Mouse (Mus musculus): ENCODE measurements at regions not wholly inside any gene's neighbourhood (a gene's known extent, or its start where the extent isn't known, plus 50 kb on each side); places are given as distances from the start of the nearest gene placed in this dataset.

GRCm38 (mm10) chr6:49930104-49930503, 107.6 kb downstream of the Npy start:
- Histone ChIP-seq H3K4me3 (replicated peaks; ENCODE audit: low read length) (no peak overlapping the region), H3K4me1 (replicated peaks; ENCODE audit: control insufficient read depth, insufficient read depth, low read length) (no peaks in the 10 kb centered on the region), H3K9me3 (ENCODE audit: control insufficient read depth, low read length) (no peaks in the 10 kb centered on the region), H3K27ac (no peak overlapping the region), H3K4me2 (replicated peaks) (no peak overlapping the region), H3K27me3 (ENCODE audit: control insufficient read depth, insufficient read depth, low read length) (no peaks in the 10 kb centered on the region), H3K9ac (no peak overlapping the region), H3K36me3 (replicated peaks; ENCODE audit: control insufficient read depth, insufficient read depth) (no peaks in the 10 kb centered on the region)
- 38% methylated on average over 4 of the region's 4 CpGs for WGBS
- DNase-seq (ENCODE audit: low spot score) (peak; percentile 63), ATAC-seq (ENCODE audit: low FRiP score) (no peak)

GRCm38 (mm10) chr6:49943087-49943486, 120.6 kb downstream of the Npy start:
- 84% methylated on average over 9 of the region's 9 CpGs for WGBS
- no peak overlapping the region for H3K27ac ChIP-seq
- no peak overlapping the region for H3K9ac ChIP-seq
- H3K4me2 ChIP-seq (replicated peaks) = no peak overlapping the region
- no peaks in the 10 kb centered on the region for H3K36me3 ChIP-seq (replicated peaks; ENCODE audit: control insufficient read depth, insufficient read depth)
- no peak for ATAC-seq (ENCODE audit: low FRiP score)
- no peak overlapping the region for H3K4me3 ChIP-seq (replicated peaks; ENCODE audit: low read length)
- H3K9me3 ChIP-seq (ENCODE audit: control insufficient read depth, low read length) = no peaks in the 10 kb centered on the region
- DNase-seq (ENCODE audit: low spot score) = no peak
- no peaks in the 10 kb centered on the region for H3K4me1 ChIP-seq (replicated peaks; ENCODE audit: control insufficient read depth, insufficient read depth, low read length)
- no peaks in the 10 kb centered on the region for H3K27me3 ChIP-seq (ENCODE audit: control insufficient read depth, insufficient read depth, low read length)

GRCm38 (mm10) chr6:49958891-49959290, 136.4 kb downstream of the Npy start:
- Histone ChIP-seq H3K4me3 (replicated peaks; ENCODE audit: low read length) (no peak overlapping the region), H3K4me1 (replicated peaks; ENCODE audit: control insufficient read depth, insufficient read depth, low read length) (no peaks in the 10 kb centered on the region), H3K4me2 (replicated peaks) (no peak overlapping the region), H3K36me3 (replicated peaks; ENCODE audit: control insufficient read depth, insufficient read depth) (no peaks in the 10 kb centered on the region), H3K27me3 (ENCODE audit: control insufficient read depth, insufficient read depth, low read length) (no peaks in the 10 kb centered on the region), H3K9me3 (ENCODE audit: control insufficient read depth, low read length) (no peaks in the 10 kb centered on the region), H3K27ac (no peak overlapping the region), H3K9ac (no peak overlapping the region)
- ATAC-seq (ENCODE audit: low FRiP score) (no peak), DNase-seq (ENCODE audit: low spot score) (no peak)
- 94% methylated on average over 8 of the region's 8 CpGs for WGBS

- H3K9ac ChIP-seq = no peak overlapping the region
- H3K4me2 ChIP-seq (replicated peaks) = no peak overlapping the region
- no peak overlapping the region for H3K27ac ChIP-seq
- H3K4me1 ChIP-seq (replicated peaks; ENCODE audit: control insufficient read depth, insufficient read depth, low read length) = no peaks in the 10 kb centered on the region
- no peaks in the 10 kb centered on the region for H3K27me3 ChIP-seq (ENCODE audit: control insufficient read depth, insufficient read depth, low read length)
- no peaks in the 10 kb centered on the region for H3K36me3 ChIP-seq (replicated peaks; ENCODE audit: control insufficient read depth, insufficient read depth)
- no peaks in the 10 kb centered on the region for H3K9me3 ChIP-seq (ENCODE audit: control insufficient read depth, low read length)
- ATAC-seq (ENCODE audit: low FRiP score) (no peak), DNase-seq (ENCODE audit: low spot score) (no peak)
- WGBS = 91% methylated on average over 4 of the region's 4 CpGs
- H3K4me3 ChIP-seq (replicated peaks; ENCODE audit: low read length) = no peak overlapping the region
Measured at GRCm38 (mm10) chr6:49961166-49961565, 138.7 kb downstream of the Npy start.

GRCm38 (mm10) chr6:49965944-49966545, 143.5 kb downstream of the Npy start:
- no peak for ATAC-seq (ENCODE audit: low FRiP score)
- H3K27ac ChIP-seq = no peak overlapping the region
- H3K9ac ChIP-seq = no peak overlapping the region
- no peaks in the 10 kb centered on the region for H3K4me1 ChIP-seq (replicated peaks; ENCODE audit: control insufficient read depth, insufficient read depth, low read length)
- DNase-seq (ENCODE audit: low spot score) = no peak
- no peak overlapping the region for H3K4me3 ChIP-seq (replicated peaks; ENCODE audit: low read length)
- H3K36me3 ChIP-seq (replicated peaks; ENCODE audit: control insufficient read depth, insufficient read depth) = no peaks in the 10 kb centered on the region
- H3K4me2 ChIP-seq (replicated peaks) = no peak overlapping the region
- no peaks in the 10 kb centered on the region for H3K27me3 ChIP-seq (ENCODE audit: control insufficient read depth, insufficient read depth, low read length)
- WGBS = 89% methylated on average over 5 of the region's 5 CpGs
- H3K9me3 ChIP-seq (ENCODE audit: control insufficient read depth, low read length) = no peaks in the 10 kb centered on the region

GRCm38 (mm10) chr6:49966555-49966954, 143.5 kb upstream of the Mpp6 start:
- DNase-seq (ENCODE audit: low spot score) (no peak), ATAC-seq (ENCODE audit: low FRiP score) (no peak)
- no peak overlapping the region for H3K27ac ChIP-seq
- H3K4me1 ChIP-seq (replicated peaks; ENCODE audit: control insufficient read depth, insufficient read depth, low read length) = no peaks in the 10 kb centered on the region
- no peak overlapping the region for H3K4me2 ChIP-seq (replicated peaks)
- no peak overlapping the region for H3K9ac ChIP-seq
- no peaks in the 10 kb centered on the region for H3K27me3 ChIP-seq (ENCODE audit: control insufficient read depth, insufficient read depth, low read length)
- H3K9me3 ChIP-seq (ENCODE audit: control insufficient read depth, low read length) = no peaks in the 10 kb centered on the region
- no peak overlapping the region for H3K4me3 ChIP-seq (replicated peaks; ENCODE audit: low read length)
- WGBS = 93% methylated on average over 3 of the region's 3 CpGs
- H3K36me3 ChIP-seq (replicated peaks; ENCODE audit: control insufficient read depth, insufficient read depth) = no peaks in the 10 kb centered on the region

DNA sequence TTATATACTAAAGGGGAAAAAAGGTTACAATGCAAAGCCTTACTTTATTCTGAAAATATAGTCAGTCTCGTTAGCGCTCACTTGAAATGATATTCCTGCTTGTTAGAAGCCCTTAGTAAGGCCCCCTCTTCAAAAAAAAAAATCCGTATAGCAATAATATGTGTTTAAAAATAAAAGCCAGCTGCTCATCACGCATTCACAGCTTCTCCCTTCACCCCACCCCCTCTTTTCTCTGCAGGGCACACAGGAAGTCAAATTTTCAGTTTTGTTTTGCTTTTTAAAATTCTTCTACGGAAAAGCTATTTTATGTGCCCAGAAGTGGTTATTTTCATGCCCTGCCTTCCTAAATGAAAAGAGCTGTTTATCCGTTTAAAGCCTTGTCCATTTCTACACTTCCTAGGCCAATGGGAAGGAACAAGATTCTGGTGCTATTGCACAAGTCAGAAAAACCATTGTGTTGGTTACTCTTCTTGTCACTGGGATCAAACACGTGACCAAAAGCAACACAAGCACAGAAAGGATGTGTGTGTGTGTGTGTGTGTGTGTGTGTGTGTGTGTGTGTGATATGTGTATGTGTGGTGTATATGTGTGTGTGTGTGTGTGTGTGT, 136.7 kb upstream of the Mpp6 start:
- H3K9ac ChIP-seq = no peak overlapping the region
- no peak overlapping the region for H3K27ac ChIP-seq
- H3K27me3 ChIP-seq (ENCODE audit: control insufficient read depth, insufficient read depth, low read length) = no peaks in the 10 kb centered on the region
- H3K9me3 ChIP-seq (ENCODE audit: control insufficient read depth, low read length) = no peaks in the 10 kb centered on the region
- WGBS = 78% methylated on average over 7 of the region's 7 CpGs
- H3K4me2 ChIP-seq (replicated peaks) = no peak overlapping the region
- ATAC-seq (ENCODE audit: low FRiP score) (no peak), DNase-seq (ENCODE audit: low spot score) (no peak)
- H3K4me1 ChIP-seq (replicated peaks; ENCODE audit: control insufficient read depth, insufficient read depth, low read length) = 0 out of 2 replicates have a peak, but pooled peaks cover 5% of the 10 kb centered on the region
- H3K36me3 ChIP-seq (replicated peaks; ENCODE audit: control insufficient read depth, insufficient read depth) = no peaks in the 10 kb centered on the region
- H3K4me3 ChIP-seq (replicated peaks; ENCODE audit: low read length) = no peak overlapping the region

DNA sequence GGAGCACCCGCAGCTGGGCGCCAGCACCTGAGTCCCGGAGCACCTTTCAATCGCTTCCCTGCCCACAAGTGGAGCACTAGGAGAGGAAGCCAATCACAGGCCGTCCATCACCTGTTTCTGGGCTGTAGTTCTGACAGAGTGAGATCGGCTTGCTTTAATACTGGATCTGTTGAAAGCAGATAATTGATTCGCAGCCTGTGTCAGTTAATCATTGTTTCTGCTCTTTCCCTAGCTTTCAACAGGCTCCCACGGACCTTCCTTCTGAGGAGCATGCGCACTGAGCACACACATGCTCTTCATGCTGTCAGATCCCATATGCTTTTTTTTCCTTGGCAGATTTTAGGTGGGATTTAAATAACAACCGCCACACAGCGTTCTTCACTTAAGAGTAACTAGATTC, 132.3 kb upstream of the Mpp6 start:
- no peaks in the 10 kb centered on the region for H3K9me3 ChIP-seq (ENCODE audit: control insufficient read depth, low read length)
- no peaks in the 10 kb centered on the region for H3K36me3 ChIP-seq (replicated peaks; ENCODE audit: control insufficient read depth, insufficient read depth)
- no peak for ATAC-seq (ENCODE audit: low FRiP score)
- H3K4me2 ChIP-seq (replicated peaks) = peak overlapping the region; percentile 31; the same call in 1 of the 2 replicates
- H3K4me3 ChIP-seq (replicated peaks; ENCODE audit: low read length) = no peak overlapping the region
- no peaks in the 10 kb centered on the region for H3K27me3 ChIP-seq (ENCODE audit: control insufficient read depth, insufficient read depth, low read length)
- 0 out of 2 replicates have a peak overlapping the region, but pooled peaks have one; percentile 20 for H3K27ac ChIP-seq
- H3K4me1 ChIP-seq (replicated peaks; ENCODE audit: control insufficient read depth, insufficient read depth, low read length) = 0 out of 2 replicates have a peak, but pooled peaks cover 5% of the 10 kb centered on the region
- peak; percentile 63 for DNase-seq (ENCODE audit: low spot score)
- H3K9ac ChIP-seq = no peak overlapping the region
- WGBS = 58% methylated on average over 11 of the region's 11 CpGs

DNA sequence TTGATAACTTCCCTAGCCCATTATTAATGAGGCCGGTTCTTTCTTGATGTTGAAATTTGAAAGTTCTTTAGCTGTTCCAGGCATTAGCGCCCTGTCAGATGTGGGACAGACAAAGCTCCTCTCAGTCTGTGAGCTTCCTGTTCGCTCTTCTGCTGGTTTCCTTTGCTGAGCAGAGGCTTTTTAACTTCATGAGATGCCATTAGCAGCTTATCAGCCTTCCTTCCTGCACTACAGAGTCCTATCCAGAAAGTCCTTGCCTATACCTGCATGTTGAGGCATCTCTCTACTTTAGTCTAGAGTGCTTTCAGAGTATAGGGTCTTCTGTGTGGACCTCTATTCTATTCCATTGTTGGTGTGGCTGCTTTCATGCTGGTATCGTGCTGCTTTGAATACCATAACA, 126.3 kb upstream of the Mpp6 start:
- Histone ChIP-seq H3K27ac (no peak overlapping the region), H3K36me3 (replicated peaks; ENCODE audit: control insufficient read depth, insufficient read depth) (no peaks in the 10 kb centered on the region), H3K4me1 (replicated peaks; ENCODE audit: control insufficient read depth, insufficient read depth, low read length) (peaks cover 5% of the 10 kb centered on the region; the same call in 1 of the 2 replicates), H3K9me3 (ENCODE audit: control insufficient read depth, low read length) (no peaks in the 10 kb centered on the region), H3K4me2 (replicated peaks) (no peak overlapping the region), H3K4me3 (replicated peaks; ENCODE audit: low read length) (no peak overlapping the region), H3K9ac (no peak overlapping the region), H3K27me3 (ENCODE audit: control insufficient read depth, insufficient read depth, low read length) (no peaks in the 10 kb centered on the region)
- 52% methylated on average over 4 of the region's 4 CpGs for WGBS
- DNase-seq (ENCODE audit: low spot score) (no peak), ATAC-seq (ENCODE audit: low FRiP score) (no peak)

All from hindbrain, embryonic 14.5 days (tissue).